Mouse (Mus musculus): ENCODE measurements around the gene Ncf4.
"Not testable (repeated sequence)": the region's sequence is repeated elsewhere in the genome, so short reads cannot be mapped to it uniquely, and the experiment has no call there.

Gene Ncf4

DNA sequence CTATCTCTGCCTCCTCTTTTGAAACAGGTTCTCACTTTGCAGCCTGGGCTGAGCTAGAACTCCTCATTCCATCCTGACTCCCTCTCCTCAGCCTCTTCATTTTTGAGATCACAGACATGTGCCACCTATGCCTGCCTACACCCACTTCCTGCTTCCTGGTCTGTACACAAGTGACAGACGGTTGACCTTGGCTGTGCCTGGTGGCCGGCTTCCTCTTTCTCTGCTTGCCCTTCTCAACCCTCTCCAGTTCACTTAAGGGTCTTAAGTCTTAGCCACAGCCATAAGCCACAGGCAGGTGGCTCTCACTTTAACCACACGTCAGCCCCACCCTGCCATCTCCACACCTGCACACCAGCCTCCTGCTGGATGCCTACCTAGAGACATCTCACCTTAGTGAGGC, 3.8 kb downstream of the Ncf4 start:
- in situ Hi-C loops (cut with MboI, MseI), result loop anchor here (5.0 kb wide), 1 partner anchor 66 kb away; no protein-coding TSS in a partner anchor

DNA sequence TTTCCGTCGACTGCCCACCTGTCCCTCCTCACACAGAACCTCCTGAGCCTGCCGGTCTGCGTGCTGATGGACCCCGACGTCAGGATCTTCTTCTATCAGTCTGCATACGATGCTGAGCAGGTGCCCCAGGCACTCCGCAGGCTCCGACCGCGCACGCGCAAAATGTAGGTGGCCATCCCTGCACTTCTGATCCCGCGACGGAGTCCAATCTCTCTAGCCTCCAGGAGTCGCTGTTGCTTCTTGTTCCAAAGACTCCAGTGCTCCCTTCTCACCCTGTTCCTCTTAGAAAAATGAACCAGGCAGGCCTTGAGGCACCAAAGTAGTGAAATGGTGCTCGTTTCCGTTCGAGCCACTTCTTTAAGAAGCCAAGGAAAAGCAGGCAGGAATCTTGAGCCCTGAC, 10.2 kb downstream of the Ncf4 start:
- in situ Hi-C loops (cut with MboI, MseI), result loop anchor here (5.0 kb wide), 2 partner anchors 88 to 288 kb away; partner anchors contain the start of gene Sstr3

DNA sequence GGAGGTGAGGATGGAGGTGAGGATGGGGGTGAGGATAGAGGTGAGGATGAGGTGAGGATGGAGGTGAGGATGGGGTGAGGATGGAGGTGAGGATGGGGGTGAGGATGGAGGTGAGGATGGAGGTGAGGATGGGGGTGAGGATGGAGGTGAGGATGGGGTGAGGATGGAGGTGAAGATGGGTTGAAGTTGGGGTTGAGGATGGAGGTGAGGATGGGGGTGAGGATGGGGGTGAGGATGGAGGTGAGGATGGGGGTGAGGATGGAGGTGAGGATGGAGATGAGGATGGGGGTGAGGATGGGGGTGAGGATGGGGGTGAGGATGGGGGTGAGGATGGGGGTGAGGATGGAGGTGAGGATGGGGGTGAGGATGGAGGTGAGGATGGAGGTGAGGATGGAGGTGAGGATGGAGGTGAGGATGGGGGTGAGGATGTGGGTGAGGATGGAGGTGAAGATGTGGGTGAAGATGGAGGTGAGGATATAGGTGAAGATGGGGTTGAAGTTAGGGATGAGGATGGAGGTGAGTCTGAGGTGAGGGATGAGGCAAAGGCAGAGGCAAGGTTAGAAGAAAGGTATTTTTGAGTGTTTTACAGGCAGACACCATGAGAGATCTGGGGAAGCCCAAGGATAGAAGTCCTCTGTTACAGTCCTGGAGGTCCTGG, 12.1 kb downstream of the Ncf4 start:
- in situ Hi-C loops (cut with MboI, MseI), result loop anchor here (5.0 kb wide), 2 partner anchors 86 to 286 kb away; partner anchors contain the start of gene Sstr3

DNA sequence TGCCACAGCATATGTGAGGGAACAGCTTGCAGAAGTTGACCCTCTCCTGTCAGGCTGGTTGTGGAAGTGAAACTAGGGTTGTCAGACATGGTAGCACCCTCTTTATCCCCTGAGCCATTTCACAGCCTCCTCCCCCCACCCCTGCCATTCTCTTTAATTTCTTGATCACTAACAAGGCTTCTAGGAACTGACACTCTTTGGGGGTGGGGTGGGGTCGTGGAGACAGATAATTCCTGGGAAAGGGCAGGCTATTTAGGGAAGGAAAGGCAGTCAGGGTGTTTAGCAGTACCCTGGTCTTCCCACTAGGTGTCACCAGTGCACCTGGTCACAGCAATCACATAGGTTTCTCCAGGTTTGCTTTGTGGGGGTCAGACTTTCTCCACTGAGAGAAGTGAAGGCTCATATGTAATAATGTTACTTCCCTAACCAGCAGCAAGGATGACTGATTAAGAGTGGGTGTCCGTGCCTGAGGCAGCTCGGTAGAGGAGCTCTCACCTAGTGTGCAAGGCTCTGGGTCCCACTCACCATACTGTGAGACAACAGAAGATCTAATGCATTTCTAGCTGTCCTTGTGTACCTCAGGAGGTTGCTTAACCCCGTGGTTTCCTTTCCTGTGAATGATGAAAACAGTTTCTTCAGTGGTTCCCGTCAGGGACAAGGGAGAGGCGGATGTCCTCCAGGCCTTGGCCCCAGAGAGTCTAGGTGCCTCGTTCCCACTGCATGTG, 12.9 kb downstream of the Ncf4 start:
- in situ Hi-C loops (cut with MboI, MseI), result loop anchor here (5.0 kb wide), 2 partner anchors 85 to 285 kb away; partner anchors contain the start of gene Sstr3

DNA sequence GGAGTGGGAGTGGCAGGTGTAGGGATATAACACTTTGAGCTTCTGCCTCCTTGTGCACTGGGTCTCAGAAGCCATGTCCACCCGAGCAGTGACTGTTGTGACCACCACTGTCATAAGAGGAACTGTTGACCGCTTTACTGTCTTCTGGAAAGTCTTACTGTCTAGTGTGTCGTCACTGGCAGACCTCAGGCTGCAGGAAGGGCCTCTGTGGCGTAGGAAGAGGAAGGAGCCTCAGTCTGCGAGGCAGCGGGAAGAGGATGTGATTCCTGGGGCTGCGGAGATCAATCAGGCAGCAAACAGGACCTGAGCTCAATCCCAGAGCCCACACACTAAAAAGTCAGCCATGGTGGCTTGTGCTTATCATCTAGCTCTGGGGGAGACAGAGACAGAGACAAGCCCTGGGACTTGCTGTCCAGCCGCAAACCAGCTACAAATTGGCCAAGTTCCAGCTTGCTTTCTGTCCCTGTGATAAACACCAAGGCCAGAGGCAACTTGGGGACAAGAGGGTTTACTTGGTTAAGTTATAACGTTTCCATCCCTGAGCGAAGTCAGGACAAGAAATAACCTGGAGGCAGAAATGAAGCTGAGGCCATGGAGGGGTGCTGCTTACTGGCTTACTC, 13.8 kb downstream of the Ncf4 start:
- in situ Hi-C loops (cut with MboI, MseI), result loop anchor here (5.0 kb wide), 2 partner anchors 84 to 284 kb away; partner anchors contain the start of gene Sstr3

DNA sequence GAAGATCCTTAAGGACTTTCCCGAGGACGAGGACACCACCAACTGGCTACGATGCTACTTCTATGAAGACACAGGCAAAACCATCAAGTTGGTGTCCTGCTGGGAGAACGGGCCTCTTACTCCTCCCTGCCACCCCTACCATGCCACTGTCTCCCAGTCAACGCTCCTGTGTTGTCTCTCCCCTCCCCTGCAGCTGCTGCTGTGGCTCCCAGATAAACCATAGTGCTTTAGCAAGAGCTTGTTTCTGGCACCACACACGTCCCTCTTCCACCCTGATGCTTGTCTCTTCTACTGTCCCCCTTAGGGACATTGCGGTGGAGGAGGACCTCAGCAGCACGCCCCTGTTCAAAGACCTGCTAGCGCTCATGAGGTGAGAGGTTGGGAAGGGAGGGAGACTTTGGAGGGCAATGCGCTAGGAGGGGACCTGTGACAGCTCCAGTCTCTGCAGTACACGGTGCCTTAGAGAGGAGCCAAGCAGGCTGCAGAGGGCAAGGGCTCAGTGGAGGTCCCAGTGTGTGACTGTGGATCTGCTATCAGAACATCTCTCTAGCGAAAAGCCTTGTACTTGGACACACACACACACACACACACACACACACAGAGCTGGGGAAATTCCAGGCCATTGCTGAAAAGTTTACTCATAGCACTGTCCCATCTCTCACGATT, 16.2 kb downstream of the Ncf4 start:
- in situ Hi-C loops (cut with MboI, MseI), result no loop called here

DNA sequence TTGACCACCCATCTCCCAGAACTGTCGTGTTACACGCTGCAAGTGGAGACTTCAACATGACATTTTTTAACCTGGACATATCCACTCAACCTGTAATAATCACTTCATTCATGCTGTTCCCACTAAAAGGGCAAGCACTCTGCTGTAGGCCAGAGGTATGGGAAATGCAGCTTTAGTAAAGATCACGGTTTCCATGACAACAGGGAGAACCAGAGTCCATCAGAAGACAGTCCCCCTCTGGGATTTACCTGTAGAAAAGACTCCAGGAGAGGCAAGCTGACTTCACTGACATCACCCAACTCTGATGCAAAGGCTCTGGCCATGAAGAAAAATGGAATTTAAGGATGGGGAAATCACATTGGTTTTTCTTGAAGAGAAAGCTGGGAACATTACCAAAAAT, 18.7 kb downstream of the Ncf4 start:
- in situ Hi-C loops (cut with MboI, MseI), result no loop called here

DNA sequence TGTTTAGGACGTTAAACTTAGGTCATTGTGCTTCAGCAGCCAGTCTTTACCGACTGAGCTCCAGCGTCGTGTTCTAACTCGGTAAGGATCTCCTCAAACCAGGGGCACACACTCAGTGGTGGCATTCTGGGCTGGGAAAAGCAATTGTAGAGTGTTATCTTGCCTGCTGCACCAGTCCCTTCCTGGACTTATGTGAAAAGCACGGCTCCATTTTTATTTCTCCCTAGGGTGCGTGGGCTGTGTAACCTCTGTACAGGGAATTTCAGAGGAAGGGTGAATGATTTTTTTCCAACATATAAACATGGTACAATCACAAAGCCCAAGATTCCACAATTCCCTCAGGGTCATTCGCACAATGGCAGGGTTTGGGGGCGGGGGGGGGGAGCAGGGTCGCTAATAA, 22.8 kb downstream of the Ncf4 start:
- in situ Hi-C loops (cut with MboI, MseI), result no loop called here

DNA sequence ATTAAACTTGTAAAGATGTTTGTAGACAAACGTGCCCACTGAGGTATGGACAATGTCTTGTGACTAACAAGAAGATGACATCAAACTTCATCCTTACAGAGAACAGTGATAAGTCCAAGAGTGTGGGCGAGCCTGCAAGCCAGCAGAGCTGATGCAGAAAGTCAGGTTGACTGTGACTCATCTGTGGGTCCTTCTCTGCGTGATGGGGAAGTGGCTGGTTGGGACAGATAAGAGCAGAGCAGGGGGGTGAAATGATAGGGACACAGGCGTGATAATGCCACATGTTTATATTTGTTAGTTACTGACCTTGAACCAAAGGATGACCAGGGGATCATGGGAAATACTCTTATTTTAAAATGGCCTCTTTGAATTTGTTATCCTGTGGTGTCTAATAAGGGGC, 23.3 kb downstream of the Ncf4 start:
- in situ Hi-C loops (cut with MboI, MseI), result no loop called here

DNA sequence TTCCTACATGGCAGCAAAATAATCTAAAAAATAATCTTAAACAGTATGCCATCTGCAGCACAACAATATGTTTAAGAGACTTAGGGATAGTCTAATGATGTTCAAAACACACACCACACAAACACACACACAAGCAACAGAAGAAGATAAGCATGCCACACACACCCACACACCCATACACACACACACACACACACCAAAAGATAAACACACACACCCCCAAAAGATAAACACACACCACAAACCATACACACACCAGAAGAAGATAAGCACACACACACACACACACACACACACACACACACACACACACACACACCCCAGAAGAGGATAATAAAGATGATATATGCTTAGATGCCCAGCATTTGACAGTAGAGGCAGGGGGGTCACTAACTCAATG, 26.6 kb downstream of the Ncf4 start:
- in situ Hi-C loops (cut with MboI, MseI), result no loop called here

DNA sequence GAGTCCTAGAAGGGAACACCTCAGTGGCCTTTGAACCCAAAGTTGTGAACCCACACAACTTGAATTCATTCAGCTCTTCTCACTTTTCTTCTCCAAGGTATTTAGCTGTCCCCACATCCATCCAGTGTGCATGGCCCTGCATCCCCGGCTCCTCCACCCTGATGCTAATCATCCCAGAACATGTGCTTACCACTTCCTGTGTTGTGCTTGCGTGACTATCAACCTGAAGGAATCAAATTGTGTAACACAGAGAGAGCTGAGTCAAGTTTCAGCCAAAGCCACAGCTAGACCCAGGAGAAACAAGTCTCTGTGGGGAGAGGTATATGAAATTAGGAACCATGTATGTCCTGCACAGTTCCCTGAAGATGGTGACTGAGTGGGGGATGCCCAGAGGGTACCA, 33.7 kb downstream of the Ncf4 start:
- in situ Hi-C loops (cut with MboI, MseI), result no loop called here

DNA sequence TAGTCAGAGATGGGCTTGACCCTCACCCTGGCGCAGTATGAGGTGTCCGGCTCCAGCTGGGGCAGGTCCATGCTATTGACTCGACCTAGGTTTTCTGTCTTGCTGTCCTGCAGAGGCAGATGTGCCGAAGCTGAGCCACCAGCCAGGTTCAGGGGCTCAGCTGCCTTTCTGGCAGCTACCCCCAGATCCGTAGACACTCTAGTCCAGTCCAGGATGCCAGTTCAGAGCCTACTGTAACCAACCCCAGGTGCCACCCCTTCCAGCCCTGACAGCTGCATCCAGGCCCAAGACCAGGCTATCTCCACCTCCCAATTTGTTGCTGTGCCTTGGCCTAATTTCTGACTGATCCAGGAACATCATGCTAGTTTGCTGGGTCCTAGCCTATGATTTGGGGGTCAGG, 43.3 kb downstream of the Ncf4 start:
- in situ Hi-C loops (cut with MboI, MseI), result no loop called here

DNA sequence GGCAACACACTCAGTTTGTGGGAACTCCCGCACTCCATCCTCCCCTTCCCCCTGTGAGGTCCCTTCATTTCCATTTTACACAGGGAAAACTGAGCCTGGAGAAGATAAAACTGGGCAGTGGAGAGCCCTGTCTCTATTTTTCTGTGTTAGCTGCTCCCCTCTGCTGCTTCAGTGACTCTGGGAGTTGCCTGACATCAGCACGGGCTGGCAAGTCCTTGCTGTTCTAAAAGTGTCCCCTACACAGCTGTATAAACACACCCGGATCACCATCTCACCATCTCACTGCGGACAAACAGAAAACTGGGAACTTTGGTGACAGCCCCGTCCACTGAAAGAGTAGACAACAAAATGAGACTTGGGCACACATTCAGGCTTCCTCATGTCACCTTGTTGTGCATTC, 45.2 kb downstream of the Ncf4 start:
- in situ Hi-C loops (cut with MboI, MseI), result not testable (repeated sequence)

DNA sequence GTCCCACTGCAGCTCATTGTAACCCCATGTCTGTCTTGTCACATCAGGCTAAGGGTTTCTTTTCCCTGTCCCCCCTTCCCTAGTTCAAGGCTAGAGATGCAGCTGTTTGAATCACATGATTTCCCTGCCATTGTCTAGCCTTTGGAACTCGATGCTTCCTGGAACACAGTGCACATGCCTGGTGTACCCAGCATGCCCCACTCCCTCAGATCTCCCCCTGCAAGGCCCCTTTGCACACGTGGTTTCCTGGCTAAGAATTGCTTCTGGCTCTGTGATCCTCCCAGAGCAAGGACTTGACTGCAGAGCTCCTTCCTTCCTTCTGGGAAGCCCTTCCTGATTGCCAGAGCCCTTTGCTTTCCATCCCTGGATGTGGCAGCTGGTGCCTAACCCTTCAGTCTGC, 48.6 kb downstream of the Ncf4 start:
- in situ Hi-C loops (cut with MboI, MseI), result not testable (repeated sequence)

DNA sequence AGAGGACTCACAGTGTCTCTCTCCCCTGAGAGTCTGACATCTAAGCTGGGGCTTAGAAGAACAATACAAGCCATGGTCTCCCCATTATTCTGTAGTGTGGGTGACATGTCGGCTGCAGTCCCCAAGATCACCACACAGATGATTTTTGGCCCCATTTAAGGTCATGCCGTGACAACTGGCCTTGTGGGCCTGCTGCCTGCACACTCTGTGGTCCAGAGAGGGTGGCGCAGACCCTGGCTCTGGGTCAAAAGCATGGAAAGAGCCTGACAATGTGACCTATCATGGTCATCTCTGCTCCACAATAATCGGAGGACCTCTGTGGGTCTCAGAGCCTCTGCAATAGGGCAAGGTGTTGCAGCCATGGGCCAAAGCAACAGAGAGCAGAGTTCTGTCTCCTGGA, 49.1 kb downstream of the Ncf4 start:
- in situ Hi-C loops (cut with MboI, MseI), result no loop called here

DNA sequence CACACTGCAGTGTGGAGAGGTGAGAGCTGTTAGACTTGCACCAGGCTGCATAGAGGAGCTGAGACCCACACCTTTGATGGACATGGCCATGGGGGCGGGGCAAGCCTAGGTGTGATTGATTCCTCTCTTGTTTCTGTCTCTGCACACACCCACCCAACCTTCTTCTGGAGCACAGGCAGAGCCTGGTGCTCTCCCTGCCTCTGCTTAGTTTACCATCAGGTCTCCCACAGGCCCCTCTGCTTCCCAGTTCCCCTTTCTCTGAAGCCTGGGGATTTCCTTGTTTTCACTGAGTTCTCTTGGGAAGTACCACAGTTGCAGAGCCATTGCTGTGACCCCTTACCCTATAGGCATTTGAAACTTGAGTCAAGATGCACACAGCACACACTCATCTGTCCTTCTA, 54.0 kb downstream of the Ncf4 start:
- in situ Hi-C loops (cut with MboI, MseI), result no loop called here

DNA sequence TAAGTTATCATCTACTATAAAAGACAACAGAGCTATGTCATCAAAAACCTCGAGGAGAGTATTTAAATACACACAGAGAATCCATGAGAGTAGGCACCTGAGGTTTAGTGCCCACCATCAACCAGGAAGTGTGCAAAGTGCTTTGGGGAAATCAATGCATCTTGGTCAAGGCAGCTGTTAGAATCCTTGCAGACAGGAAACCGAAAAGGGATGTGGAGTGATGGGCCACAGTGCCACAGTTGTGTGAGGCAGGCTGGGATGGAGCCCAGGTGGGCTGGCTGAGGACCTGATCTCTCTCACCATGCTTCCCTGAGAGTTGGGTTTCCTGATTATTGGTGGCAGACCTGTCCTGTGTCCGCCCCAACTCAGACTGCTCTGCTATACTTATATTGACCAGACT, 55.0 kb downstream of the Ncf4 start:
- in situ Hi-C loops (cut with MboI, MseI), result no loop called here

DNA sequence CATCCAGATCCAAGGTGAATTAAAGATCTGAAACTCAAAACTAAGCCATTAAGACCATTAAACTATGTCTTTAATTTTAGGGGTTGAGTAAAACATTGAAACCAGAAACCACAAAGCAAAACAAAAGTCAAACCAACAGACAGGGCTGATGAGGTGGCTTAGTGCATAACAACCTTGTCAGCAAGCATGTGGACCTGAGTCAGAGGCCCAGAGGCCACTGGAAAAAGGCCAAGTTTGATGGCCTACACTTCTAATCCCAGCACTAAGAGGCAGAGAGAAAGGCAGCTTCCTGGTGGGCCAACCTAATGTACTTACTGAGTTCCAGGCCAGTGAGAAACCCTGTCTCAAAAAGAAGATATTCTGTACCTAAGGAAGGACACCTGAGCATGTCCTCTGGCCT, 56.2 kb downstream of the Ncf4 start:
- in situ Hi-C loops (cut with MboI, MseI), result no loop called here

DNA sequence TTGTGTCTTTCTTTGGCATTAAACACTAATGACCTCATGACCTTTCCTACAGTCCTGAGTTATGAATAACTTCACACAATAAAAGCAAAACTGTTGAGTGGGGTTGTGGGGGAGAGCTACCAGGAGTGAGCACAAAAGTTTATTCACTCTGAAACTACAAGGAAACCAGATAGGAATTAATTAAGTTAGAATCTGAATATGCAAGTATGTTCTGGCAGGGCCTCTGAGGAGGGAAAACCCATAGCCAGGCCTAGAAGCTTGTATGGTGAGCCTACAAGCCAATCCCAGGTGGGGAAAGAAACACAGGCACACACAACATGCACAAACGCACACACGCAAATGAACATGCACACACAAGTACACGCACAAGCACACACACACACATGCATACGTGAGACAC, 58.1 kb downstream of the Ncf4 start:
- in situ Hi-C loops (cut with MboI, MseI), result no loop called here

DNA sequence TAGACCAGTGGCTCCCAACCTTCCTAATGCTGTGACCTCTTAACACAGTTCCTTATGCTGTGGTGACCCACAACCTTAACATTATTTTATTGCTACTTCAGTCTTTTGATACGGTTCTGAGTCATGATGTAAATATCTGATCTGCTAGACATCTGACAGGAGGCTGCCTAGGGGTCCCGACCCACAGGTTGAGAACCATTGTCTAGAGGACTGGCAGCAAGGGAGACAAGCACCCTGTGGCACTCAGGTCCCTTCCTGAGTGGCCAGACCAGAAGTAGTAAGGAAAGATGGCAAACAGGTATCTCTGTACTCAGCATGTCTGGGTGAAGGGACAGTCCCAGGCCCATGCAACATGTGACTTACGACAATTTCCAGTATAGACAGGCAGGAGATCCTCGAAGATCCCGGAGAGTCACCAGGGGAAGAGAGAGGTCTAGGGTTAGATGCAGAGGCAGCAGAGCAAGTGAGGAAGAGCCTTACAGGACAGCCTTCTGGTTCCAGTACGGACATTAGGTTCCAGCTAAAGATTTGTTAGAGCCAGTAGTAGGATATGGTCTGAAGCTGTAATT, 59.1 kb downstream of the Ncf4 start:
- in situ Hi-C loops (cut with MboI, MseI), result no loop called here

DNA sequence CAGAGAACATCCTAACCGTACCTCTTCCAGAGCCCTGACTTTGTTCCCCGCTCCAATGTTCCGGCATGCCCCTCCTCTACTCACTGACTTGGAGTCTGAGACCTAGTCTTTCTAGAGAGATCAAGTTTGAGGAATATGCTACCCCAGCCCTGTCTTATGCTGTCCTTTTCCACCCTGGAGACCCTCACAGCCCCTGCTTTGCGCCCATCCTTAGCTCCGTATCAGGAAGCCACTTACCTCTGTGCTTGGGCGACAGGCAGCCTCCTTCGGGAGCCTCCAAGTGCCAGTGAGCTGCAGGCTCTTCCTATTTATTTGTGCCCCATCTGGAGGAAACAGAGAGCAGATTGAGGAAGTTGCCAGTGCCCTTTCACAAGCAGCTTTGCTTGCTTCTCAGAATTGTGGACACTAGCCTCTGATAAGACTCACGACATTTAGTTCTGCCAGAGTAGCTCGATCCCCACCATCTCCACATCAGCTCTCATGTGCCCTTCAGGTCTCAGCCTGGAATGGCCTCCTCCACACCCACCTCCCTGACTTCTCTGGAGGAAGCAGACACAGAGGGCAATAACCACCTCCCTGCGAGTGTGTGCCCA, 60.8 kb downstream of the Ncf4 start, which contains the start of gene Csf2rb2:
Gene Csf2rb2 (minus strand): TSS at position 381 of the 593 bp plus-strand sequence.
- in situ Hi-C loops (cut with MboI, MseI), result no loop called here
